Mouse (Mus musculus): Measurements from ENCODE around the gene Pisd. TPM values are rescaled to one million over a fixed set of nuclear protein-coding genes. Genes with fewer than 3 reads are reported as not detected.

The Pisd gene
- total RNA-seq, 2 experiments from 2014 or later, result 28.5 to 29.1 TPM

DNA sequence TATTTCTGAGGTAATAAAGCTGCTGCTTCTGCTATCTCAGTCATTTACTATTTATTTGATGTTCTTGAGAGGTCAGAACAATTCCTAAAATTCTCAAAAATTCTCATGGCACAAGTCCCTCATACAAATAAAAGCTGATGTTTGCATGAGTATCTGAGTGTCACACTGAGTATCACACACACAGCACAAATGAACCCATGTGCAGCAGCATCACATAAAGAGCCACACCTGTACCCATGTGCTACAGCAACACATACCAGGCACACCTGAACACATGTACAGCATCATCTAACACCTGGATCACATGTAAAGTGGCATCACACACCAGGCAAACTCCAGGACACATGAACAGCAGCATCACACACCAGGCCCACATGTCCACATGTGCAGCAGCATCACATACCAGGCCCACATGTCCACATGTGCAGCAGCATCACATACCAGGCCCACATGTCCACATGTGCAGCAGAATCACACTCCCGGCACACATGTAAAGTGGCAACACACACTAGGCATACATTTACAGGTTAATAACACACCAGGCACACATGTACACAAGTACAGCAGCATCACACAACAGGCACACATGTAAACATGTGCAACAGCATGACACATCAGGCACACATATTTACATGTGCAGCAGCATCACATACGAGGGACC lies 72.3 kb downstream of the Pisd start:
- DNase-seq, result no peak
- intact Hi-C loops (cut with DNase I), result loop anchor here (5.0 kb wide), 3 partner anchors 101 to 319 kb away; partner anchors contain the start of gene Yes1

DNA sequence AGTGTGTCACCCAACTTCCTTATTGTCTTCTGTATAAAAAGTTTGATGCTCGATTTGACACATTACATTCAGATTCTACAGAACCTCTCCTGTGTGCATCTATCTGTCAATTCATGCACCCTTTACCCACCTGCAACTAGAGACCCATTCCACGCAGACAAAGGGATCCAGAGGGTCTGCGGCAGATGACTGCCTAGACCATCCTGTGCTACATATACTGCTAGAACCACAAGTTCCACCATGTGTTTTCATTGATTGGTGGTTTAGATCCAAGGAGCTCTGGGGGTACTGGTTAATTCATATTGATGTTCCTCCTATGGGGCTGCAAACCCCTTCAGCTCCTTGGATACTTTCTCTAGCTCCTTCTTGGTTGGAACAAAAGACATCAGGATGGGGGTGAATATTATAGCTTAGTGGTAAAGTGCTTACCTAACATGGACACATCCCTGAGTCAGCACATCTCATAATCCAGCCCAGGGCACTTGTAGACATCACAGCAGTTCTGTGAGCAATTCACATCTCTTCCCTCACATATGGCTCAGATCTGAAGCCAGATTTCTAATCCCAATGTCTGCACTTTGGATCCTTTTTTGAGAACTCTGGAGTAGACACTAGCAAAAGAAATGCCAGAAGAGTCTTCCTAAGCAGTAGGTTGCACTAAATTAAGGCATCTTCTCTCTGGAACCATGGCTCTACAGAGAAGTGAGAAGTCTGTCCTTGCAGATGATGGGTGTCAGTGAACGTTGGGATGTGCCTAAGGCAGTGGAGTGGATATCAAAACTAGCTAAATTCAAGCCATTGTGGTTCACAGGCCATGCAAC lies 73.0 kb downstream of the Pisd start:
- intact Hi-C loops (cut with DNase I), result loop anchor here (5.0 kb wide), 3 partner anchors 100 to 320 kb away; partner anchors contain the start of gene Yes1
- no peak for DNase-seq

DNA sequence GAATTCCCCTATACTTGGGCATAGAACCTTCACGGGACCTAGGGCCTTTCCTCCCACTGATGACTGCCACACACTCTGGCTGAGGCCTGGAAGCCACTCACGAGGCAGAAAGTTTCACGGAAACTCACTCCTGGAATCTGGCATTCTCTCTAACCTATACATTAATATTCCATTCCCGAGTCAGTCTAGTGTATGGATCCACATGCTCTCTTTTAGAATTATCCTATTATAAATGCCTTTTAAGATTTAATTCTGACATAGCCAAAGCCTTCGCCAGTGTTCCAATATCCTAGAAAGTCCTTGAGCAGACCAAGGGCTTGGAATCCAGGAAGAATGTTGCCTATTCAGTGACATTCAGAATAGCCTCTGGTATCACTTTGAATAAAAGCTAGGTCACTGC lies 74.0 kb downstream of the Pisd start:
- intact Hi-C loops (cut with DNase I), result loop anchor here (5.0 kb wide), 3 partner anchors 99 to 321 kb away; partner anchors contain the start of gene Yes1
- DNase-seq, result no peak

DNA sequence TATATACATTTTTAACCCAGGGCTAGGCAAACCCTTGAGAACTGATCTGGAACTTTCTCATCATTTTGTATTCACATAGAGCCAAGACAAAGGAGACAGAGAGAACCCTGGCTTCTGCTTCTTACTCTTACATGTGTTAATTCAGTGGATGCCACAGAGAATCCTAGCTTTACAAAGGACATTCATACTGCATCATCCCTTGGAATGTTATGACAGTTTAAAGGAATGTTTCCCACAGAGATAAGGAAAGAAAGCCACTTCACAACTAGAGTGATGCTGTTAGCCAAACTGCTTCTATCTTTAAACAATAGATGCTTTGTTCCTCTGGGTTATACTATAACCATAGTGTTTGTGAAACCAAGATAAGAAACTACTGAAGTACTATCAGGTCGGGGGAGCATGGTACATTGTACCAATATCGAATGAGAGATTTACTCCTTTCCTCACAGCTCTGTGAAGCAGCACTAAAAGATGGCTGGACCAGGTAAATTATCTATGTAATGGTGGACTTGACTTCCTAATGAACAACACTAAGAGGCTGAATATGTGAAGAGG lies 79.1 kb downstream of the Pisd start:
- intact Hi-C loops (cut with DNase I), result no loop called here
- no peak for DNase-seq

DNA sequence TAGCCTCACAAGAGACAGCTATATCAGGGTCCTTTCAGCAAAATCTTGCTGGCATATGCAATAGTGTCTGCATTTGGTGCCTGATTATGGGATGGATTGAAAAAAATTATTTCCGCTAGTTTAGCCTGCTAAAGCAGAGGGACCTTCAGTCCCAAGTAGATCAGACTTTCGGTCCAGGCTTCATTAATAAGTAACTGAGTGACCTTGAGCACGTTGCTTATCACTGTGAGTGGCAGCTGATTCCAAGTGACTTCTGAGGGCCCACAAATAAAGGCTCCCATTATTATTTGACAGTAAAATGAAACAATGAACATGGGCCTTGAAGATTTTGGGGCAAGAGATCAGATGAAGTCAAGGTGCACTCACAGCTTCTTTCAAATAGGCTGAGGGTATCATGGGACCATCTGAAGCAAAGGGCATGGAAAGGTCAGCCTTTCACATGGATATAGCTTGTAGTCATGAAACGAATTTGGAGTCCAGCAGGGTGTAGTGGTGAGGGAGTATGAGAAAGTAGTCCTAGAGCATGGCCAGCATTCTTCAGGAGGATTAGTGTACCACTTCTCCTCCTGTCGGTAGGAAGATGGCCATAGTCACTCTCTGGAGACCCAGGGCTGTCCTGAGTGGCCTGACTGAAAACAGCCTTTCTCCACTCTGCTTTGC lies 88.1 kb downstream of the Pisd start:
- DNase-seq, result no peak
- intact Hi-C loops (cut with DNase I), result no loop called here

DNA sequence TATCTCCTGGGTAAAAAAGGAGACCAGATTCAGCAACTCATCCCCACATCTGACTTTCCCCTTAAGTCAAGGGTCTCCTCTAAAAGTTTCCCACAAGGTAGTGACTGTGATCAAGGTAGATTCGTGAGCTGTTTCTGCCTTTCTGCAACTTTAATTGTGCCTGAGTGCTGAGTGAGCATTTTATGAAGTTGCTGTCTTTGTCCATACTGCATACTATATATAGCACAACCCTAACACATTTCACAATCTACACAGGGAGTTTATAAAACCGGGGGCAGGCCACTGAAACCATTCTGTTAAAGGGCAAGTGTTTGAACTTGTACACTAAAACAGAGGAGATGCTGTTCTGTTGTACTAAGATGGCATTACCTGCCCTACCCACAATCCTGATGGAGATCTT lies 92.0 kb downstream of the Pisd start:
- no peak for DNase-seq
- intact Hi-C loops (cut with DNase I), result no loop called here

Other genes starting within 250 kb of the Pisd start
- gene Yes1, start 174.5 kb downstream of the Pisd start, total RNA-seq (2021), result 10 to 100 TPM; 21.1 to 21.6 TPM
- 1 to 10 TPM; 1.3 to 1.5 TPM for gene Gm20671, start 41.5 kb upstream of the Pisd start, total RNA-seq (2021)
- gene Prr14l, start 68.6 kb upstream of the Pisd start, total RNA-seq (2021), result 1 to 10 TPM; 6.1 to 6.4 TPM
- gene Depdc5, start 78.1 kb upstream of the Pisd start, total RNA-seq (2021), result 10 to 100 TPM; 24.6 to 25.1 TPM
- gene Ywhah, start 233.2 kb upstream of the Pisd start, total RNA-seq (2021), result 10 to 100 TPM; 83.7 to 93.5 TPM